ENCODE assay signal across 24 mouse cellular contexts in genomic region chr5:52415193-52415592, GRCm38 (mm10). TPM values are rescaled to one million over a fixed set of nuclear protein-coding genes. Genes with fewer than 3 reads are reported as not detected.
DNase-seq lines count a peak whose midpoint lies in the region; ATAC-seq and TF ChIP-seq lines count a peak whose summit lies in the region.
"Had no signal": no experiment of that assay in that cellular context is flagged by ENCODE, and none has a peak within 500 bp of the region (broad histone marks: within the 10 kb centered on the region; RNA-seq: fewer than 3 reads in every experiment).

No protein-coding gene starts in this region.

- peaks cover 7% of the 10 kb centered on the region for H3K4me1 ChIP-seq in hindbrain, embryonic 10.5 days (replicated peaks)
- peaks cover 6% of the 10 kb centered on the region; the same call in 1 of the 2 replicates for H3K4me1 ChIP-seq in hindbrain, embryonic 12.5 days
- 0 out of 2 replicates have a peak, but pooled peaks cover 2% of the 10 kb centered on the region for H3K4me1 ChIP-seq in midbrain, embryonic 11.5 days (ENCODE audit: control insufficient read depth, insufficient read depth, low read length)
- H3K4me1 ChIP-seq in midbrain, embryonic 14.5 days (ENCODE audit: control insufficient read depth, insufficient read depth, low read length), result no peaks in the 10 kb centered on the region
- no peaks in the 10 kb centered on the region for H3K4me1 ChIP-seq in hindbrain, embryonic 14.5 days (replicated peaks; ENCODE audit: control insufficient read depth, insufficient read depth, low read length)
- H3K4me1 ChIP-seq in midbrain, postnatal 0 days (ENCODE audit: insufficient read depth, low read length), result no peaks in the 10 kb centered on the region
- H3K4me1 ChIP-seq: forebrain, embryonic 13.5 days; heart, embryonic 10.5 days; heart, embryonic 13.5 days had no signal

- no peak overlapping the region for H3K9ac ChIP-seq in hindbrain, embryonic 12.5 days
- no peak overlapping the region for H3K9ac ChIP-seq in midbrain, embryonic 11.5 days (ENCODE audit: low read length)
- no peak overlapping the region for H3K9ac ChIP-seq in midbrain, embryonic 14.5 days (replicated peaks; ENCODE audit: low read length)
- H3K9ac ChIP-seq in hindbrain, embryonic 14.5 days, result no peak overlapping the region
- no peak overlapping the region for H3K9ac ChIP-seq in midbrain, postnatal 0 days (replicated peaks; ENCODE audit: low read length, poor library complexity, severe bottlenecking)
- H3K9ac ChIP-seq: forebrain, embryonic 13.5 days; heart, embryonic 13.5 days had no signal

- no peak for TF ChIP-seq CTCF in midbrain, postnatal 0 days (IDR thresholded peaks at IDR 0.05)

- no peak overlapping the region for H3K27ac ChIP-seq in hindbrain, embryonic 10.5 days
- H3K27ac ChIP-seq in hindbrain, embryonic 12.5 days, result no peak overlapping the region
- H3K27ac ChIP-seq in midbrain, embryonic 11.5 days (ENCODE audit: low read depth, low read length), result no peak overlapping the region
- H3K27ac ChIP-seq in midbrain, embryonic 14.5 days (replicated peaks; ENCODE audit: low read depth, low read length), result no peak overlapping the region
- no peak overlapping the region for H3K27ac ChIP-seq in hindbrain, embryonic 14.5 days
- no peak overlapping the region for H3K27ac ChIP-seq in midbrain, postnatal 0 days (ENCODE audit: low read depth, low read length)
- H3K27ac ChIP-seq: forebrain, embryonic 10.5 days; forebrain, embryonic 13.5 days; heart, adult 2 months; heart, embryonic 10.5 days; heart, embryonic 13.5 days had no signal

- H3K27me3 ChIP-seq in hindbrain, embryonic 10.5 days (ENCODE audit: insufficient read depth, poor library complexity, severe bottlenecking), result no peaks in the 10 kb centered on the region
- no peaks in the 10 kb centered on the region for H3K27me3 ChIP-seq in hindbrain, embryonic 12.5 days
- H3K27me3 ChIP-seq in midbrain, embryonic 11.5 days (ENCODE audit: control insufficient read depth, insufficient read depth, low read length), result no peaks in the 10 kb centered on the region
- no peaks in the 10 kb centered on the region for H3K27me3 ChIP-seq in midbrain, embryonic 14.5 days (ENCODE audit: control insufficient read depth, insufficient read depth, low read length)
- no peaks in the 10 kb centered on the region for H3K27me3 ChIP-seq in hindbrain, embryonic 14.5 days (ENCODE audit: control insufficient read depth, insufficient read depth, low read length)
- H3K27me3 ChIP-seq in midbrain, postnatal 0 days (ENCODE audit: insufficient read depth, low read length), result no peaks in the 10 kb centered on the region
- H3K27me3 ChIP-seq: CH12.LX; forebrain, embryonic 13.5 days; heart, embryonic 13.5 days; Patski had no signal

- H3K36me3 ChIP-seq in hindbrain, embryonic 10.5 days, result no peaks in the 10 kb centered on the region
- no peaks in the 10 kb centered on the region for H3K36me3 ChIP-seq in hindbrain, embryonic 12.5 days
- no peaks in the 10 kb centered on the region for H3K36me3 ChIP-seq in midbrain, embryonic 11.5 days (ENCODE audit: control insufficient read depth, insufficient read depth, low read length)
- no peaks in the 10 kb centered on the region for H3K36me3 ChIP-seq in midbrain, embryonic 14.5 days (ENCODE audit: control insufficient read depth, insufficient read depth, low read length)
- H3K36me3 ChIP-seq in hindbrain, embryonic 14.5 days (replicated peaks; ENCODE audit: control insufficient read depth, insufficient read depth), result no peaks in the 10 kb centered on the region
- no peaks in the 10 kb centered on the region for H3K36me3 ChIP-seq in midbrain, postnatal 0 days (ENCODE audit: insufficient read depth, low read length)
- H3K36me3 ChIP-seq: forebrain, embryonic 10.5 days; G1E; heart, embryonic 10.5 days; heart, embryonic 13.5 days had no signal

- no peak; the same call in 1 of the 2 replicates for ATAC-seq in hindbrain, embryonic 12.5 days (ENCODE audit: low FRiP score)
- ATAC-seq in midbrain, embryonic 11.5 days (ENCODE audit: low FRiP score), result peak; percentile 80
- no peak for ATAC-seq in midbrain, embryonic 14.5 days (ENCODE audit: low FRiP score, low TSS enrichment)
- ATAC-seq in hindbrain, embryonic 14.5 days (ENCODE audit: low FRiP score), result peak; percentile 49; the same call in 1 of the 2 replicates
- ATAC-seq in midbrain, postnatal 0 days (ENCODE audit: low FRiP score), result 0 out of 2 replicates have a peak, but pooled peaks have one; percentile 50
- ATAC-seq: forebrain, embryonic 13.5 days; forebrain, embryonic 16.5 days; Patski had no signal

- H3K9me3 ChIP-seq in hindbrain, embryonic 10.5 days, result no peaks in the 10 kb centered on the region
- no peaks in the 10 kb centered on the region for H3K9me3 ChIP-seq in hindbrain, embryonic 12.5 days (replicated peaks)
- H3K9me3 ChIP-seq in midbrain, embryonic 11.5 days (ENCODE audit: control insufficient read depth, low read length), result no peaks in the 10 kb centered on the region
- no peaks in the 10 kb centered on the region for H3K9me3 ChIP-seq in midbrain, embryonic 14.5 days (ENCODE audit: control insufficient read depth, low read length)
- no peaks in the 10 kb centered on the region for H3K9me3 ChIP-seq in hindbrain, embryonic 14.5 days (ENCODE audit: control insufficient read depth, low read length)
- H3K9me3 ChIP-seq in midbrain, postnatal 0 days (ENCODE audit: low read length), result no peaks in the 10 kb centered on the region
- H3K9me3 ChIP-seq: forebrain, embryonic 10.5 days; forebrain, embryonic 13.5 days; heart, embryonic 10.5 days; heart, embryonic 13.5 days had no signal

- H3K4me2 ChIP-seq in hindbrain, embryonic 12.5 days (replicated peaks), result no peak overlapping the region
- no peak overlapping the region for H3K4me2 ChIP-seq in midbrain, embryonic 11.5 days
- no peak overlapping the region for H3K4me2 ChIP-seq in midbrain, embryonic 14.5 days (ENCODE audit: low read length)
- H3K4me2 ChIP-seq in hindbrain, embryonic 14.5 days (replicated peaks), result no peak overlapping the region
- H3K4me2 ChIP-seq in midbrain, postnatal 0 days (ENCODE audit: low read depth, low read length, poor library complexity, severe bottlenecking), result no peak overlapping the region
- H3K4me2 ChIP-seq: forebrain, embryonic 13.5 days; heart, embryonic 13.5 days had no signal

- 60% methylated on average over 1 of the region's 1 CpGs for WGBS in hindbrain, embryonic 10.5 days
- WGBS in hindbrain, embryonic 12.5 days, result 41% methylated on average over 1 of the region's 1 CpGs
- 55% methylated on average over 1 of the region's 1 CpGs for WGBS in midbrain, embryonic 11.5 days
- WGBS in midbrain, embryonic 14.5 days, result 37% methylated on average over 1 of the region's 1 CpGs
- WGBS in hindbrain, embryonic 14.5 days, result 55% methylated on average over 1 of the region's 1 CpGs
- 45% methylated on average over 1 of the region's 1 CpGs for WGBS in midbrain, postnatal 0 days

- peak; percentile 7 for DNase-seq in hindbrain, embryonic 10.5 days (ENCODE audit: low spot score)
- no peak for DNase-seq in midbrain, embryonic 11.5 days (ENCODE audit: low spot score, missing footprints)
- DNase-seq in midbrain, embryonic 14.5 days, result no peak
- no peak for DNase-seq in hindbrain, embryonic 14.5 days (ENCODE audit: low spot score)
- DNase-seq in midbrain, postnatal 0 days (ENCODE audit: low spot score), result peak; percentile 38
- DNase-seq in thymus, adult 18-20 months, result no peak
- no peak for DNase-seq in layer of hippocampus, postnatal 25 days (ENCODE audit: extremely low spot score in 1 of 2, low spot score in 1 of 2)
- DNase-seq: adrenal gland, postnatal 10 days; adrenal gland, postnatal 36 days; gastrocnemius, postnatal 10 days; gastrocnemius, postnatal 36 days; heart, adult 2 months; heart, postnatal 14 days; heart, postnatal 4 days had no signal

- H3K4me3 ChIP-seq in hindbrain, embryonic 10.5 days, result no peak overlapping the region
- no peak overlapping the region for H3K4me3 ChIP-seq in hindbrain, embryonic 12.5 days
- no peak overlapping the region for H3K4me3 ChIP-seq in midbrain, embryonic 11.5 days (ENCODE audit: low read depth, low read length)
- H3K4me3 ChIP-seq in midbrain, embryonic 14.5 days (replicated peaks; ENCODE audit: low read depth, low read length), result no peak overlapping the region
- H3K4me3 ChIP-seq in hindbrain, embryonic 14.5 days (replicated peaks; ENCODE audit: low read length), result no peak overlapping the region
- no peak overlapping the region for H3K4me3 ChIP-seq in midbrain, postnatal 0 days (ENCODE audit: low read depth, low read length)
- H3K4me3 ChIP-seq: forebrain, embryonic 10.5 days; forebrain, embryonic 13.5 days; heart, adult 2 months; heart, embryonic 10.5 days; heart, embryonic 13.5 days had no signal

RNA-seq across cellular contexts. Expression of gene Sod3, which starts 51.6 kb away (rescaled TPM):
- polyA plus RNA-seq in hindbrain, embryonic 10.5 days (2016; fragmentation: Nextera tagmentation; extraction: Ambion mirVana), result 1.5 and 2.0 TPM in 2 replicates
- 0.46 and 0.70 TPM in 2 replicates for polyA plus RNA-seq in hindbrain, embryonic 12.5 days (2016; fragmentation: Nextera tagmentation; extraction: Ambion mirVana)
- 0.74 and 0.75 TPM in 2 replicates for polyA plus RNA-seq in midbrain, embryonic 11.5 days (2014; fragmentation: Nextera tagmentation; extraction: Ambion mirVana)
- 0.77 and 1.4 TPM in 2 replicates for polyA plus RNA-seq in midbrain, embryonic 14.5 days (2014; fragmentation: Nextera tagmentation; extraction: Ambion mirVana)
- 2.9 and 3.8 TPM in 2 replicates for polyA plus RNA-seq in hindbrain, embryonic 14.5 days (2014; fragmentation: Nextera tagmentation; extraction: Ambion mirVana)
- 2.5 and 3.0 TPM in 2 replicates for total RNA-seq in midbrain, postnatal 0 days (2014; rRNA removed)
- 4.0 and 4.3 TPM in 2 replicates for polyA plus RNA-seq in midbrain, postnatal 0 days (2015; fragmentation: Nextera tagmentation; extraction: Ambion mirVana)
- total RNA-seq in layer of hippocampus, postnatal 25 days (2021), result 1 to 10 TPM; 6.1 to 6.3 TPM
- total RNA-seq: CH12.LX; granulocyte monocyte progenitor cell, adult 5-6 weeks had no signal
- polyA plus RNA-seq: G1E had no signal

RNA-seq across cellular contexts. Expression of gene Ccdc149, which starts 56.1 kb away (rescaled TPM):
- polyA plus RNA-seq in hindbrain, embryonic 10.5 days (2016; fragmentation: Nextera tagmentation; extraction: Ambion mirVana), result 2.3 and 2.5 TPM in 2 replicates
- 5.1 and 6.1 TPM in 2 replicates for polyA plus RNA-seq in hindbrain, embryonic 12.5 days (2016; fragmentation: Nextera tagmentation; extraction: Ambion mirVana)
- polyA plus RNA-seq in midbrain, embryonic 11.5 days (2014; fragmentation: Nextera tagmentation; extraction: Ambion mirVana), result 2.4 and 3.1 TPM in 2 replicates
- 9.3 and 9.5 TPM in 2 replicates for polyA plus RNA-seq in midbrain, embryonic 14.5 days (2014; fragmentation: Nextera tagmentation; extraction: Ambion mirVana)
- 14.6 and 14.7 TPM in 2 replicates for polyA plus RNA-seq in hindbrain, embryonic 14.5 days (2014; fragmentation: Nextera tagmentation; extraction: Ambion mirVana)
- total RNA-seq in midbrain, postnatal 0 days (2014; rRNA removed), result 19.9 and 21.2 TPM in 2 replicates
- polyA plus RNA-seq in midbrain, postnatal 0 days (2015; fragmentation: Nextera tagmentation; extraction: Ambion mirVana), result 13.8 and 14.1 TPM in 2 replicates
- total RNA-seq in layer of hippocampus, postnatal 25 days (2021), result 10 to 100 TPM; 62.1 to 64.5 TPM
- total RNA-seq: CH12.LX, G1E had no signal
- polyA plus RNA-seq: G1E had no signal

Comparison
In these comparisons a context has a peak if more than half of its experiments do, and no peak if none do; other contexts are left out.
1. DNase-seq: peak in hindbrain, embryonic 10.5 days (single experiment) and midbrain, postnatal 0 days (single experiment); none in midbrain, embryonic 11.5 days (single experiment), midbrain, embryonic 14.5 days (single experiment), hindbrain, embryonic 14.5 days (single experiment), thymus, adult 18-20 months (0 of 2) and layer of hippocampus, postnatal 25 days (0 of 2).
2. ATAC-seq: peak in midbrain, embryonic 11.5 days (single experiment), hindbrain, embryonic 14.5 days (single experiment) and midbrain, postnatal 0 days (single experiment); none in hindbrain, embryonic 12.5 days (single experiment) and midbrain, embryonic 14.5 days (single experiment).